Mouse (Mus musculus) mature B cell (primary cell): ENCODE measurements around the gene Clspn.

ENCODE experiments used
- in situ Hi-C: fragments of 300-500 bp; cut with MboI; formaldehyde crosslinking; loops from 2 replicates; pipeline ENCODE4 v1.14.3; 2019

Gene Clspn

GRCm38 (mm10) chr4:126637446-126637845 is 80.7 kb downstream of the Clspn start:
- in situ Hi-C loops = no loop called here

- in situ Hi-C loops = no loop called here
Observed at GRCm38 (mm10) chr4:126639339-126639738, 82.6 kb downstream of the Clspn start.

GRCm38 (mm10) chr4:126641901-126642300 is 85.2 kb downstream of the Clspn start:
- in situ Hi-C loops = no loop called here
